Mouse (Mus musculus) splenic B cell, adult 2 months (primary cell): ENCODE data around the gene Cln5.

Experiments
- DNase-seq: peaks from one replicate; pipeline ENCODE4 v3.0.0-alpha.2; 2011; ENCODE audit warnings: low read depth, low spot score
- H3K27me3 ChIP-seq: 2 replicates; pipeline ENCODE4 v1.6.1; 2012; ENCODE audit warnings: mild to moderate bottlenecking, low read length, moderate library complexity, mixed read lengths; ENCODE audit not compliant: control insufficient read depth, poor library complexity, insufficient read depth, severe bottlenecking
- H3K36me3 ChIP-seq: 2 replicates; pipeline ENCODE4 v1.6.1; 2012; ENCODE audit warnings: mild to moderate bottlenecking, low read length, moderate library complexity, mixed read lengths; ENCODE audit not compliant: control insufficient read depth, poor library complexity, insufficient read depth, severe bottlenecking

Gene Cln5

DNA sequence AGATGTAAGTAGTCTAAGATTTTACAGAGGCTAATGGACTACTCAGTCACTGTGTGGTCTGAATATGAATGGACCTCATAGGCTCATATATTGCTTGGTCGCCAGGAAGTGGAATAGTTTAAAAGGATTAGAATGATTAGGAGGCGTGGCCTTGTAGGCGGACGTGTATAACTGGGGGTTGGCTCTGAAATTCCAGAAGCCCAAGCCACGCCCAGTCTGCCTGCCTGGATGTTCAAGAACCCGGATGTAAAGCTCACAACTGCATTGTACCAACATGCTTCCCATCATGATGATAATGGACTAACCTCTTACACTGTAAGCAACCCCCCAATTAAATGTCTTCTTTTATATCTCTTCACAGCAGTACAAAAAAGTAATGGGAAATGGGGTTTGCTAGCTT lies 55.7 kb downstream of the Cln5 start:
- DNase-seq = no peak
- no peaks in the 10 kb centered on the region for H3K27me3 ChIP-seq
- peaks cover 13% of the 10 kb centered on the region for H3K36me3 ChIP-seq
